Mouse (Mus musculus) embryonic facial prominence, embryonic 11.5 days (tissue): Measurements from ENCODE around the gene Smim6. TPM values are rescaled to one million over a fixed set of nuclear protein-coding genes. Genes with fewer than 3 reads are reported as not detected.

ENCODE experiments used
- ATAC-seq: fragments of 200-750 bp; cut with Nextera tagmentation; replicated peaks from 2 replicates; pipeline ENCODE4 v1.8.0; 2017; ENCODE audit warnings: low read depth; ENCODE audit not compliant: insufficient number of reproducible peaks, low FRiP score, low TSS enrichment
- DNase-seq: peaks from one replicate; pipeline ENCODE4 v3.0.0-alpha.2; 2015; ENCODE audit warnings: low spot score
- H3K27ac ChIP-seq: fragments of 300-500 bp; sonication (generic); replicated peaks from 2 replicates; pipeline ENCODE4 v1.5.1; 2014; ENCODE audit warnings: mild to moderate bottlenecking, low read depth, low read length, control low read depth
- H3K27me3 ChIP-seq: fragments of 300-500 bp; sonication (generic); 2 replicates; pipeline ENCODE4 v1.6.1; 2014; ENCODE audit warnings: mild to moderate bottlenecking, low read length, moderate library complexity, mixed read lengths; ENCODE audit not compliant: control insufficient read depth, insufficient read depth
- H3K36me3 ChIP-seq: fragments of 300-500 bp; sonication (generic); replicated peaks from 2 replicates; pipeline ENCODE4 v1.6.1; 2014; ENCODE audit warnings: low read depth, mild to moderate bottlenecking, low read length, moderate library complexity, mixed read lengths; ENCODE audit not compliant: control insufficient read depth, insufficient read depth
- H3K4me1 ChIP-seq: fragments of 300-500 bp; sonication (generic); 2 replicates; pipeline ENCODE4 v1.6.1; 2014; ENCODE audit warnings: low read length, mixed read lengths; ENCODE audit not compliant: control insufficient read depth, insufficient read depth
- H3K4me2 ChIP-seq: fragments of 300-500 bp; sonication (generic); 2 replicates; pipeline ENCODE4 v1.6.1; 2014; ENCODE audit warnings: low read depth, mild to moderate bottlenecking, control low read depth, low read length, moderate library complexity
- H3K4me3 ChIP-seq: fragments of 300-500 bp; sonication (generic); 2 replicates; pipeline ENCODE4 v1.5.1; 2014; ENCODE audit warnings: low read depth, low read length, control low read depth
- H3K9ac ChIP-seq: fragments of 300-500 bp; sonication (generic); replicated peaks from 2 replicates; pipeline ENCODE4 v1.6.1; 2014; ENCODE audit warnings: mild to moderate bottlenecking, control low read depth, low read length
- H3K9me3 ChIP-seq: fragments of 300-500 bp; sonication (generic); replicated peaks from 2 replicates; pipeline ENCODE4 v1.6.1; 2016; ENCODE audit warnings: mild to moderate bottlenecking, low read length, inconsistent platforms, mixed read lengths; ENCODE audit not compliant: control insufficient read depth
- WGBS: fragments of 180-500 bp; shearing (Covaris S2); extraction: QIAGEN DNeasy Blood & Tissue Kit; methylation state at CpG from one replicate; pipeline ENCODE4 v1.1.7; 2014; 5-methylcytosine and 5-hydroxymethylcytosine counted together
- polyA plus RNA-seq: library from polyadenylated mRNA; unstranded; fragments of >200 nt; fragmentation: Nextera tagmentation; extraction: Ambion mirVana; gene quantifications from 2 replicates; pipeline ENCODE4 v1.2.1, GENCODE M21; 2014

Gene Smim6
- polyA plus RNA-seq, 1 experiment from 2014 or later, result 0.21 TPM

GRCm38 (mm10) chr11:115911134-115911561 is 669 bp upstream of the Smim6 start:
- Histone ChIP-seq H3K36me3 (no peaks in the 10 kb centered on the region; the same call in 1 of the 2 replicates), H3K27ac (no peak overlapping the region), H3K27me3 (no peaks in the 10 kb centered on the region), H3K4me1 (no peaks in the 10 kb centered on the region), H3K4me3 (no peak overlapping the region), H3K9ac (no peak overlapping the region), H3K4me2 (no peak overlapping the region), H3K9me3 (no peaks in the 10 kb centered on the region)
- ATAC-seq (no peak), DNase-seq (no peak)
- WGBS, result 95% methylated on average over 5 of the region's 5 CpGs

- no peak for ATAC-seq
- Histone ChIP-seq H3K36me3 (no peaks in the 10 kb centered on the region; the same call in 1 of the 2 replicates), H3K27ac (no peak overlapping the region), H3K27me3 (no peaks in the 10 kb centered on the region), H3K4me2 (no peak overlapping the region), H3K4me1 (no peaks in the 10 kb centered on the region), H3K9ac (no peak overlapping the region), H3K9me3 (no peaks in the 10 kb centered on the region), H3K4me3 (no peak overlapping the region)
- 98% methylated on average over 4 of the region's 4 CpGs for WGBS
- no peak for DNase-seq
Observed at GRCm38 (mm10) chr11:115916579-115916978, 4.8 kb downstream of the Smim6 start.

- H3K36me3 ChIP-seq, result no peaks in the 10 kb centered on the region; the same call in 1 of the 2 replicates
- H3K27me3 ChIP-seq, result no peaks in the 10 kb centered on the region
Observed at GRCm38 (mm10) chr11:115918637-115919036, 6.8 kb downstream of the Smim6 start.

GRCm38 (mm10) chr11:115919073-115919472 is 7.3 kb downstream of the Smim6 start:
- H3K36me3 ChIP-seq, result no peaks in the 10 kb centered on the region; the same call in 1 of the 2 replicates
- no peak for DNase-seq
- H3K9ac ChIP-seq, result no peak overlapping the region
- WGBS, result 94% methylated on average over 5 of the region's 5 CpGs
- no peaks in the 10 kb centered on the region for H3K4me1 ChIP-seq
- no peak overlapping the region for H3K27ac ChIP-seq
- H3K4me2 ChIP-seq, result no peak overlapping the region
- H3K9me3 ChIP-seq, result no peaks in the 10 kb centered on the region
- H3K27me3 ChIP-seq, result no peaks in the 10 kb centered on the region
- ATAC-seq, result no peak
- H3K4me3 ChIP-seq, result no peak overlapping the region

More at GRCm38 (mm10) chr11:115918637-115919036, 6.8 kb downstream of the Smim6 start:
- no peaks in the 10 kb centered on the region for H3K9me3 ChIP-seq
- DNase-seq (no peak), ATAC-seq (no peak)
- H3K4me2 ChIP-seq, result no peak overlapping the region
- H3K4me1 ChIP-seq, result no peaks in the 10 kb centered on the region
- 86% methylated on average over 5 of the region's 5 CpGs for WGBS
- no peak overlapping the region for H3K4me3 ChIP-seq
- H3K9ac ChIP-seq, result no peak overlapping the region
- H3K27ac ChIP-seq, result no peak overlapping the region

- DNase-seq (peak; percentile 66), ATAC-seq (no peak)
- Histone ChIP-seq H3K27ac (no peak overlapping the region), H3K4me1 (no peaks in the 10 kb centered on the region), H3K27me3 (no peaks in the 10 kb centered on the region), H3K9me3 (no peaks in the 10 kb centered on the region), H3K4me2 (no peak overlapping the region), H3K4me3 (no peak overlapping the region), H3K36me3 (no peaks in the 10 kb centered on the region; the same call in 1 of the 2 replicates), H3K9ac (no peak overlapping the region)
- 47% methylated on average over 6 of the region's 6 CpGs for WGBS
Observed at GRCm38 (mm10) chr11:115920110-115920818, 8.4 kb downstream of the Smim6 start.

- ATAC-seq, result no peak
- H3K4me2 ChIP-seq, result no peak overlapping the region
- H3K36me3 ChIP-seq, result no peaks in the 10 kb centered on the region
- no peak overlapping the region for H3K4me3 ChIP-seq
- H3K9ac ChIP-seq, result no peak overlapping the region
- no peak for DNase-seq
- H3K9me3 ChIP-seq, result no peaks in the 10 kb centered on the region
- 96% methylated on average over 1 of the region's 1 CpGs for WGBS
- no peaks in the 10 kb centered on the region for H3K27me3 ChIP-seq
- H3K27ac ChIP-seq, result no peak overlapping the region
- H3K4me1 ChIP-seq, result no peaks in the 10 kb centered on the region
Observed at GRCm38 (mm10) chr11:115921986-115922385, 10.2 kb downstream of the Smim6 start.

GRCm38 (mm10) chr11:115929031-115929430 is 17.2 kb downstream of the Smim6 start:
- no peak overlapping the region for H3K27ac ChIP-seq
- H3K36me3 ChIP-seq, result peaks cover 5% of the 10 kb centered on the region; the same call in 1 of the 2 replicates
- no peak overlapping the region for H3K9ac ChIP-seq
- H3K4me2 ChIP-seq, result no peak overlapping the region
- H3K27me3 ChIP-seq, result no peaks in the 10 kb centered on the region
- no peaks in the 10 kb centered on the region for H3K4me1 ChIP-seq
- DNase-seq (no peak), ATAC-seq (no peak)
- 85% methylated on average over 8 of the region's 8 CpGs for WGBS
- H3K9me3 ChIP-seq, result no peaks in the 10 kb centered on the region
- no peak overlapping the region for H3K4me3 ChIP-seq

- Histone ChIP-seq H3K27me3 (no peaks in the 10 kb centered on the region), H3K4me1 (no peaks in the 10 kb centered on the region), H3K4me3 (no peak overlapping the region), H3K27ac (no peak overlapping the region), H3K9ac (no peak overlapping the region), H3K36me3 (peaks cover 5% of the 10 kb centered on the region; the same call in 1 of the 2 replicates), H3K4me2 (no peak overlapping the region), H3K9me3 (no peaks in the 10 kb centered on the region)
- DNase-seq (no peak), ATAC-seq (no peak)
- 88% methylated on average over 2 of the region's 3 CpGs for WGBS
Observed at GRCm38 (mm10) chr11:115929818-115930217, 18.0 kb downstream of the Smim6 start.
